Mouse (Mus musculus) ovary, postnatal 36 days (tissue): ENCODE data around the gene Kcnmb4.

ENCODE experiments used
- DNase-seq: peaks from one replicate; pipeline ENCODE4 v3.0.0; 2022; ENCODE audit warnings: low spot score, mixed read lengths

The Kcnmb4 gene

GRCm38 (mm10) chr10:116452771-116453170 lies 20.9 kb downstream of the Kcnmb4 start:
- no peak for DNase-seq

GRCm38 (mm10) chr10:116450621-116451020 lies 23.1 kb downstream of the Kcnmb4 start:
- peak; percentile 29 for DNase-seq

- no peak for DNase-seq
These were observed 25.5 kb downstream of the Kcnmb4 start for GRCm38 (mm10) chr10:116448166-116448565.

GRCm38 (mm10) chr10:116447176-116447575 lies 26.5 kb downstream of the Kcnmb4 start:
- DNase-seq = no peak

- no peak for DNase-seq
These were observed 27.6 kb downstream of the Kcnmb4 start for GRCm38 (mm10) chr10:116446040-116446439.

GRCm38 (mm10) chr10:116444826-116445225 lies 28.9 kb downstream of the Kcnmb4 start:
- no peak for DNase-seq

GRCm38 (mm10) chr10:116444371-116444770 lies 29.3 kb downstream of the Kcnmb4 start:
- no peak for DNase-seq

GRCm38 (mm10) chr10:116440946-116441345 lies 32.7 kb downstream of the Kcnmb4 start:
- no peak for DNase-seq

- no peak for DNase-seq
These were observed 33.6 kb downstream of the Kcnmb4 start for GRCm38 (mm10) chr10:116440088-116440487.

GRCm38 (mm10) chr10:116435455-116435854 lies 38.2 kb downstream of the Kcnmb4 start:
- no peak for DNase-seq

- no peak for DNase-seq
These were observed 41.3 kb downstream of the Kcnmb4 start for GRCm38 (mm10) chr10:116432421-116432820.

GRCm38 (mm10) chr10:116428026-116428780 lies 45.5 kb downstream of the Kcnmb4 start:
- DNase-seq = no peak

- DNase-seq = no peak
These were observed 47.5 kb downstream of the Kcnmb4 start for GRCm38 (mm10) chr10:116426176-116426575.

- DNase-seq = no peak
These were observed 48.8 kb downstream of the Kcnmb4 start for GRCm38 (mm10) chr10:116424921-116425320.

- no peak for DNase-seq
These were observed 51.1 kb downstream of the Kcnmb4 start for GRCm38 (mm10) chr10:116422551-116422950.

GRCm38 (mm10) chr10:116420976-116421375 lies 52.7 kb downstream of the Kcnmb4 start:
- DNase-seq = no peak

- no peak for DNase-seq
These were observed 55.5 kb downstream of the Kcnmb4 start for GRCm38 (mm10) chr10:116418121-116418726.

GRCm38 (mm10) chr10:116416726-116417125 lies 57.0 kb downstream of the Kcnmb4 start:
- DNase-seq = no peak

- no peak for DNase-seq
These were observed 57.5 kb downstream of the Kcnmb4 start for GRCm38 (mm10) chr10:116416142-116416541.

- DNase-seq = no peak
These were observed 62.9 kb downstream of the Kcnmb4 start for GRCm38 (mm10) chr10:116410826-116411225.

- DNase-seq = no peak
These were observed 65.9 kb downstream of the Kcnmb4 start for GRCm38 (mm10) chr10:116407684-116408359.

- no peak for DNase-seq
These were observed 68.7 kb downstream of the Kcnmb4 start for GRCm38 (mm10) chr10:116405011-116405410.

- no peak for DNase-seq
These were observed 70.0 kb downstream of the Kcnmb4 start for GRCm38 (mm10) chr10:116403679-116404078.
